Mouse (Mus musculus): ENCODE data around the gene Znhit1.

DNA sequence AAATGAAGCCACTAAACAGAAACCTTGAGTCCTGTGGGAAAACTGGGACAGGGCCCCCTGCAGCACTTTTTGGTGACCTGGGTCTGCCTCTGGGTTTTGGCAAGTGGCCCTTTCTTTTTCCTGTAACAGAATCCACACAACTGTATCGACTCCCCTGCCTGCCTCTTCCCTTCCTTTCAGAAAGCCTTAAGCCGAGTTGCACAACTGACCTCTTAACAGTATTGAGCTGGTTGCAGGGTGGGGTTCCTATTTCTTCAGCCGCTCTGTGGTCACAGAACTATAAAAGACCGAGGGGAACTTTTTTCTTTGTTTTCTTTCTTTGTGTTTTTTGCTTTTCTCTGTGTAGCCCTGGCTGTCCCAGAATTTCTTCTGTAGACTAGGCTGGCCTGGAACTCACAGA lies 10.1 kb downstream of the Znhit1 start:
- no peak for TF ChIP-seq CTCF (conservative IDR thresholded peaks at IDR 0.05; ENCODE audit: low read length)
- no peak for TF ChIP-seq POU5F1 (IDR thresholded peaks at IDR 0.05; ENCODE audit: borderline replicate concordance, low read length)
- TF ChIP-seq NANOG (IDR thresholded peaks at IDR 0.05; ENCODE audit: borderline replicate concordance, low read length), result no peak

Data from E14TG2a.4 (cell line).